Mouse (Mus musculus) liver, postnatal 0 days (tissue): ENCODE results near the gene Elmod1.

Experiments used
- CTCF ChIP-seq: sonication (generic); IDR thresholded peaks from 2 replicates; pipeline ENCODE4 v1.5.1; 2016; ENCODE audit warnings: antibody characterized with exemption, low read depth
- EP300 ChIP-seq: IDR thresholded peaks from 2 replicates; pipeline ENCODE4 v1.6.1; 2016; ENCODE audit warnings: antibody characterized with exemption, low read depth, mild to moderate bottlenecking

DNA sequence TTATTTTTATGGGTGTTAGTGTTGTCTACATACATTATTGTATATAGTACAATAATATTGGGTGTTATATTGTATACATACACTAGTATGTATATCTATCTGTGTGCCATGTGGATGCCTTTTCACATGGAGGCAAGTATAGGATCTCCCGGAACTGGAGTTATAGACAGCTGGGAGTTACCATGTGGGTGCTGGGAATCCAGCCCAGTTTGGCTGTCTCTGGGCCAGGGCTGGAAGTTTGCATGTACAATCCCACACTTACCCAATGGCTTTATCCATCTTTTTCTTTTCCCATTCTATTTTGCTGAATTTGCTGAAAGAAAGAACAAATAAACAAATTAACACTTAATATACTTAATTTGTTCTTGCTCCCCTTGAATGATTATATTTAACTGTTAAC, 54.0 kb downstream of the Elmod1 start:
- TF ChIP-seq CTCF (no peak), EP300 (no peak)
